Mouse (Mus musculus) lung, embryonic 14.5 days (tissue): ENCODE measurements around the gene Bpifb1. TPM values are rescaled to one million over a fixed set of nuclear protein-coding genes. Genes with fewer than 3 reads are reported as not detected.
"Not testable (repeated sequence)": the region's sequence is repeated elsewhere in the genome, so short reads cannot be mapped to it uniquely, and the experiment has no call there.

ENCODE experiments used
- ATAC-seq: fragments of 200-750 bp; cut with Nextera tagmentation; 2 replicates; pipeline ENCODE4 v1.8.0; 2017; ENCODE audit warnings: mild to moderate bottlenecking, moderate TSS enrichment, moderate library complexity; ENCODE audit not compliant: insufficient read depth
- DNase-seq: peaks from one replicate; pipeline ENCODE4 v3.0.0-alpha.2; 2015
- H3K27ac ChIP-seq: fragments of 300-500 bp; sonication (generic); 2 replicates; pipeline ENCODE4 v1.5.1; 2014; ENCODE audit warnings: low read depth, mild to moderate bottlenecking, moderate library complexity
- H3K27me3 ChIP-seq: fragments of 300-500 bp; sonication (generic); 2 replicates; pipeline ENCODE4 v1.6.1; 2014; ENCODE audit warnings: low read length, control low read depth; ENCODE audit not compliant: insufficient read depth
- H3K36me3 ChIP-seq: fragments of 300-500 bp; sonication (generic); 2 replicates; pipeline ENCODE4 v1.6.1; 2014; ENCODE audit warnings: control low read depth; ENCODE audit not compliant: insufficient read depth
- H3K4me1 ChIP-seq: fragments of 300-500 bp; sonication (generic); 2 replicates; pipeline ENCODE4 v1.6.1; 2014; ENCODE audit warnings: antibody characterized with exemption, control low read depth; ENCODE audit not compliant: insufficient read depth
- H3K4me2 ChIP-seq: fragments of 300-500 bp; sonication (generic); 2 replicates; pipeline ENCODE4 v1.6.1; 2014; ENCODE audit warnings: mild to moderate bottlenecking
- H3K4me3 ChIP-seq: fragments of 300-500 bp; sonication (generic); 2 replicates; pipeline ENCODE4 v1.5.1; 2014; ENCODE audit warnings: low read depth, low read length
- H3K9ac ChIP-seq: fragments of 300-500 bp; sonication (generic); 2 replicates; pipeline ENCODE4 v1.6.1; 2014
- H3K9me3 ChIP-seq: fragments of 300-500 bp; sonication (generic); 2 replicates; pipeline ENCODE4 v1.6.1; 2016; ENCODE audit warnings: low read depth, low read length, control low read depth
- CTCF ChIP-seq: IDR thresholded peaks from 2 replicates; pipeline ENCODE4 v1.5.1; 2016; ENCODE audit warnings: antibody characterized with exemption, low read depth
- WGBS: fragments of 180-500 bp; shearing (Covaris S2); extraction: QIAGEN DNeasy Blood & Tissue Kit; methylation state at CpG from one replicate; pipeline ENCODE4 v1.1.7; 2014; 5-methylcytosine and 5-hydroxymethylcytosine counted together
- polyA plus RNA-seq: library from polyadenylated mRNA; unstranded; fragments of >200 nt; fragmentation: Nextera tagmentation; extraction: Ambion mirVana; gene quantifications from 2 replicates; pipeline ENCODE4 v1.2.1, GENCODE M21; 2014

The Bpifb1 gene
- polyA plus RNA-seq, 1 experiment from 2014 or later: 0.49 TPM

- no peak for DNase-seq
- Histone ChIP-seq H3K36me3 (no peaks in the 10 kb centered on the region), H3K4me2 (no peak overlapping the region), H3K27me3 (no peaks in the 10 kb centered on the region), H3K27ac (no peak overlapping the region), H3K9ac (no peak overlapping the region), H3K4me3 (no peak overlapping the region), H3K4me1 (no peaks in the 10 kb centered on the region), H3K9me3 (no peaks in the 10 kb centered on the region)
- ATAC-seq: no peak
- 66% methylated on average over 4 of the region's 4 CpGs for WGBS
- no peak for TF ChIP-seq CTCF
Measured at GRCm38 (mm10) chr2:154255770-154256169, 65.2 kb downstream of the Bpifb1 start.

- DNase-seq, H3K4me1 ChIP-seq, H3K27ac ChIP-seq, H3K27me3 ChIP-seq, ATAC-seq, H3K9ac ChIP-seq, H3K9me3 ChIP-seq, H3K36me3 ChIP-seq, H3K4me2 ChIP-seq, H3K4me3 ChIP-seq: not testable (repeated sequence)
- WGBS: 73% methylated on average over 5 of the region's 5 CpGs
Measured at GRCm38 (mm10) chr2:154257554-154257953, 66.9 kb downstream of the Bpifb1 start, which contains the start of gene Bpifb9a. Gene Bpifb9a (plus strand): TSS chr2:154257854.

GRCm38 (mm10) chr2:154264397-154264796 lies 73.8 kb downstream of the Bpifb1 start:
- H3K36me3 ChIP-seq: not testable (repeated sequence)
- WGBS: 75% methylated on average over 3 of the region's 3 CpGs

More at GRCm38 (mm10) chr2:154264397-154264796, 73.8 kb downstream of the Bpifb1 start:
- H3K9ac ChIP-seq, ATAC-seq, H3K4me1 ChIP-seq, H3K4me2 ChIP-seq, H3K4me3 ChIP-seq, DNase-seq, H3K9me3 ChIP-seq, H3K27me3 ChIP-seq, H3K27ac ChIP-seq: not testable (repeated sequence)

Other genes with a start within 250 kb of the Bpifb1 start
- not detected in 2 replicates for gene Bpifa6, start 215.9 kb upstream of the Bpifb1 start, polyA plus RNA-seq
- gene Bpifa2, start 182.6 kb upstream of the Bpifb1 start, polyA plus RNA-seq: not detected in 2 replicates
- gene Bpifa3, start 60.5 kb upstream of the Bpifb1 start, polyA plus RNA-seq: not detected in 2 replicates
- gene Bpifa1, start 47.9 kb upstream of the Bpifb1 start, polyA plus RNA-seq: not detected in 2 replicates
- not detected in 2 replicates for gene Bpifa5, start 28.2 kb upstream of the Bpifb1 start, polyA plus RNA-seq
- 1.4 and 2.0 TPM in 2 replicates for gene Bpifb5, start 32.9 kb downstream of the Bpifb1 start, polyA plus RNA-seq
- not detected in 2 replicates for gene Bpifb9a, start 67.0 kb downstream of the Bpifb1 start, polyA plus RNA-seq
- not detected in 2 replicates for gene Bpifb9b, start 116.4 kb downstream of the Bpifb1 start, polyA plus RNA-seq
- gene Cdk5rap1, start 182.2 kb downstream of the Bpifb1 start, polyA plus RNA-seq: 11.2 and 13.1 TPM in 2 replicates
- 3.8 and 3.9 TPM in 2 replicates for gene Snta1, start 217.3 kb downstream of the Bpifb1 start, polyA plus RNA-seq
- 39.8 and 40.5 TPM in 2 replicates for gene Cbfa2t2, start 245.7 kb downstream of the Bpifb1 start, polyA plus RNA-seq